Mouse (Mus musculus) frontal cortex, postnatal 36 days (tissue): ENCODE data around the gene Kel.

Experiments used
- DNase-seq, 2 experiments: peaks; one replicate each; pipeline ENCODE4 v3.0.0; 2022; ENCODE audit warnings: low spot score in 2 of 2

Kel gene

DNA sequence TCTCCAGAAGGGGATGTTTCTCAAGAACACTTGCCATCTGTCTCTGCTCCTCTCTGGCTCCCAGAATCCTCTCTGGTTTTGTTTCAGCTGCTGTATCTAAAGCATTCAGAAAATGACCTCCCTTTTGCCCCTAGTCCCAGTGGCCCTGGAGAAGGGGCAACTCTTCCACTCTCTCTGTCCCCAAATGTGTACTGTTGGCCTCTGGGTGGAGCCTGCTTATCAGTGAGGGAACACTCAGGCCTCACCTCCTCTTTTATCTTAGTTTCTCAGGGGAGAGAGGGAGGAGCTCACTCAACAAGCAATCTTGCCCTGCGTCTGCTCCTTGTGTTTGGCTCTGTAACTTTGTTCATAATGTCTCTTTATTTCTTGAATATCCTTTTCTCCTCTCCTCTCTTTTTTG lies at the start of gene Kel:
Gene Kel, minus strand, starts transcription at position 217 of the 400 bp plus-strand sequence.
- DNase-seq: no peak

DNA sequence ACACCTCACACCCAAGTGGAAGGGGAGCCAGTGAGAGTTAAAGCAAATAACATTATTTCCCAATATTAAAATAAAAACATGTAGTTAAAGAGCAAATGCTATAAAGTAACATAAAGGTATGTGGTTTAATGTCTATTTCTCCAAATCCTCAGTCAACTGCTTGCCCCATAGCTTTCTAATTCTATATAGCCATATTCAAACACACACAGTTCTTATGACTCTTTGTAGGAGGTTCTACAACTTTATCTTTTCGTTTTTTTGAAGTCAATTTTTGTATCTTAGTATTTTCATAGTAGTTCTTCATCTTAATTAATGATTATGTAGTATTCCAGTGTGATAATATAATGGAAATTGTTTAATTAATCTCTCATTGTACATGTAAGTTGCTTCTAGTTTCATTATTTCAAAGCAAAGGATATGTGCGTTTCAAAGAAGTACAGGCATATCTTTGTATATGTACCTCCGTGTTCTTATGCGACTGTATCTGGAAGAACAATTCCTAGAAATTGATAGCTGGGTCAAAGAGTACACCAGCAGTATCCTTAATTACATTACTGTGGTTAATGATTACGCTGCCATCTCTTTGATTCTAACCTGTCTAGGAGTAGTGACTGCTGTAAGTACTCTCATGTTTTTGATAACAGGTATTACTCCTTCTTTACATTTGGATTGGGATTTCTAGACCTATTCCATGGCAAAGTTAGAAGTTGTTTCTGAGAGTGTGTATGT lies 40.7 kb upstream of the Kel start:
- no peak for DNase-seq

DNA sequence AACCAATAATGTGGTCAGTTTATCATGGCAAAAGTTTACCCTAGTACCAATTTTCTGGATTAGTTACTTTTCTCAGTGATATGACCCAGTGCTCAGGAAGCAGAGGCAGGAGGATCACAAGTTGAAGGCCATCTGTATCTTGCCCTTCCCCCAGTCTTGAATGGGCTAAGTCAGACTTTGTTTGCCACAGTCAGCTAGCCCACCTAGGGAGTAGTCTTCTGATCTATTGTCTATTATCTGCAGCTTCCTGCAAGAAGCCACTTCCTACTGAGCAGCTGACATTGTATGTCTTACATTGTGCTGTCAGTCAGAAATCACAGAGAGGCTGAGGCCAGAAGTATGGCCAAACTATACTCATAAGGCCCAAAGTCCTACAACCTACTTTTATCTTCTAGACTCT lies 37.0 kb upstream of the Kel start:
- no peak for DNase-seq

DNA sequence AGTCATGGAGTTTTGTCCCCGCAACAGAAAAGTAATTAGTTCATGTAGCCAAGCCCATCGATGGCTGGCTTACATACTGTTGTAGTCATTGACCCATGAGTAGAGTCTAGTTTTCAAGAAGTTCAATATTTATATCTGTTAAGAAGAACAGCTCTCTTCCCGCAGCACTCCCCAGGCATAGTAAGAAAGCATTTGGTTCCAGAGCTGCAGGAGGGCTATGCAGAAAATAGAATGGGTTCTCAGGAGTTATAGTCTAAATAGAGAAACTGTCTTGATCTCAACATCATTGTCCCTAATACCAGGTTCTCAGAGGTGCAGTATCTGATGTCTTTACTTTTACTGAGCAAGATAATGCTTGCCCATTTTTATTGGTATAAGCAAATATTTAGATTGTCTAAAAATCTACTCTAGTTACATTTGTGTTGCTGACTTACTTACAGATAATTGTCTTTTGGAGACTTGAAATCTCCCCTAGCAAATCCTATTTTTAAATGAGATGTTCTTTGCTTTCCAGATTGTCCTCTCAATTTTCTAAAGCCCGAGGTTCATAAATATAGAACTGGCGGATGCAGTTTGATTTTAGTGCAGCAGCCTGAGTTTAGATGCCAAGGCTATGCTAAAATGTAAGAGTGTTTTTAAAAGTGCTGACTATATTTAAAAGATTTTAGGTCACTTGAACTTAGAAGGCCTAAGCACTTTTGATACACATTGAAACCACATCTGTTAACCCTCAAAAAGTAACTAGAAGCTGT lies 30.8 kb upstream of the Kel start:
- DNase-seq: peak in 1 of 2 experiments; percentile 14

DNA sequence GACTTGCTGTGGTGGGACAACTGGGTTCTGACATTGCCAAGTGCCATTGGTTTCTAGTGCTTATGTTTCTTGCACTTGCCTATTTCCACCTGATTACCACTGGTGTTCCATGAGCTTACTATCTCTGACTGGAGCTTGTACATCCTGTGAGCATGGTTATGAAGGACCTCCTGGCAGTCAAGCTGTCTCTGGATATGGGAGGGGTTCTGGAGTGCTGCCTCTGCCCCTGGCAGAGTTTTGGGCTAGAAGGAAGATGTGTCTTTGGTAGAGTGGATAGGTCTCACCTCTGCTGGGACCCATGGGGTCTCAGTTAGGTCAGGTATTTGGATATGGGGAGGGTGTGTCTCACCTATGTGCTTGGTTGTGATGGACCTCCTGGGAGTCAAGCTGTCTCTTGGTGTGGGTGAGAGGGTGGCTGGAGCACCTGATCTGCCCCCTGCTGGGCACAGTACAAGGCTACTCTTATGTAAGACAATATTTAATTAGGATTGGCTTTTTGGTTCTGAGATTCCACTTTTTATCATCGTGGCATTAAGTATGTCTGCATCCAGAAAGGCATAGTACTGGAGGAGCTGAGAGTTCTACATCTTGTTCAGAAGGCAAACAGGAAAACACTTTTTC lies 24.0 kb upstream of the Kel start:
- DNase-seq: no peak

DNA sequence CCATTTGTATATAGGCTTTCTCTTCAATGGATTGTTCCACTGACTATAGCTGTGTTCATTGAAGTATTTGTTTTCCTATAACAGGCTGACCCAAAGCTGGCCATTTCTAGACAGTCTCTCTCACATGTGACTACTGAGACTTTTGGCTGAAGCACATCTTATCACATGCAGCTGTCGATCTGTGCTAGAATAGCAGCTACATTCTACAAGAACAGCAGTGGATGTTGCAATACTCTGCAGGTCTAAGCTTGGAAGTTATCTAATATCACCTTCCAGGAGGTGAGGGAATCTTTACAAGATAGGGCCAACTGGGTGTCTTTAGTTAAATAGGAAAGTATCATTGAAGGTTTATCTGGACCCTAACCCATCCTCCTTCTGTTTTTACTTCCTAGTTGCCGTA lies 17.3 kb upstream of the Kel start:
- no peak for DNase-seq

DNA sequence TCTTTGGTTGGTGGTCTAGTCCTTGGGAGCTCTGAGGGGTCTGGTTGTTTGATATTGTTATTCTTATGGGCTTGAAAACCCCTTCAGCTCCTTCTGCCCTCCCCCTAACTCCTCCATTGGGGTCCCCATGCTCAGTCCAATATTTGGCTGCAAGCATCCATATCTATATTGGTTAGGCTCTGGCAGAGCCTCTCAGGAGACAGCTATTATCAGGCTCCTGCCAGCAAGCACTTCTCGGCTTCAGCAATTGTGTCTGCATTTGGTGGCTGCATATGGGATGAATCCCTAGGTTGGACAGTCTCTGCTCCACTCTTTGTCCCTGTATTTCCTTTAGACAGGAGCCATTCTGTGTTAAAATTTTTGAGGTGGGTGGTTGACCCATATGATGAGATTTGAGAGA lies 6.1 kb upstream of the Kel start:
- DNase-seq: no peak

DNA sequence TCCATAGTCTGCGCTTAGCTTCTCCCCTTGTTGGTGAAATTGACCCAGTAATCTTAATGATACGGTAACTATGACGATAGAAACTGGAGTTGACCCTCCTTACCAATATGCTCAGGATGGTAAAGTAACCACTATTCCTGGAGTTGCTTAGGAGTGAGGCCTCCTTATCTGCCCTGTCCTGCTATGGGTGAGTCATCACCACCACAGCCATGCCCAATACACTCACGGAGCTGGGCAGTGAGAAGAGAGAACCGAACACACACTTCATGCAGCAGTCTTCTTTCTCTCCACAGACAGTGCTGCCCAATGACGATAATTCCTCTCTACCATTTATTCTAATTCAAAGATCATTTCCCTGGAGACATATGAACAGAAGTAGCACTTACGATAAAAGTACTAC lies 2.1 kb upstream of the Kel start:
- no peak for DNase-seq

DNA sequence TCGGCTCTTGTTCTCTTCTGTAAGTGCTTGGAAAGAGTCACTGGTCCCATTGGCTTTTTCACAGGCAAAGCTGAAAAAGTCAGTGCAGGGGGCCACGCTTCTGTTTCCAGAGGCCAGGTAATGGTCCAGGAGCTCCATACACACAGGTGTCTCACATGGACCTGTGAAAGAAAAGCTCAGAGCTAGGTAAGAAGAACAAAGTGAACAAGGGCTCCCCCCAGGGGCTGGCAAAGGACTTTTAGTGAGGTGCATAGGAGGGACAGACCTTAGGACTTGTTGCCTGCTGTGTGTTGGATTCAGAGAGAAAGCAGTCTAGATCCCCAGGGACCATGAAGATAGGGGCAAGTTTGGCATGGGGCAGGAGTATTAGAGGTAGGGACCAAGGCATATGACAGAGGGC lies 1.2 kb downstream of the Kel start:
- no peak for DNase-seq

DNA sequence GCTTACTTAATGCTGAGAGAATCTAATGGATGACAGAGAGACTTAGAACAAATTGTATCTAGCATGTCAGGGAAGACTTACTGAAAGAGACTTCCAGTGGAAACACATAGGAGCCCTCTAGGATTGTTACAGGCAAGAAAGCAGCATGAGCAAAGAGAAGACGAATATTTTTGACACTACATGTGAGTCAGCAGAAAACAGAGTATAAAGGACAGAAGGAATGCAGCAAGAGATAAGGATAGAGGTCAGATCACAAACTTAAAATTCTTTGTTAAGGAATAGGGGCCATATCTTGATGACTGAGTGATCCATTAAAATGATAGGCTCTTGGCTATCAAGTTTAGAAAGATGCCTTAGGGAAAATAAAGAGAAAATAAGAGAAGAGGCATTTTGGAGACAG lies 2.9 kb downstream of the Kel start:
- no peak for DNase-seq

DNA sequence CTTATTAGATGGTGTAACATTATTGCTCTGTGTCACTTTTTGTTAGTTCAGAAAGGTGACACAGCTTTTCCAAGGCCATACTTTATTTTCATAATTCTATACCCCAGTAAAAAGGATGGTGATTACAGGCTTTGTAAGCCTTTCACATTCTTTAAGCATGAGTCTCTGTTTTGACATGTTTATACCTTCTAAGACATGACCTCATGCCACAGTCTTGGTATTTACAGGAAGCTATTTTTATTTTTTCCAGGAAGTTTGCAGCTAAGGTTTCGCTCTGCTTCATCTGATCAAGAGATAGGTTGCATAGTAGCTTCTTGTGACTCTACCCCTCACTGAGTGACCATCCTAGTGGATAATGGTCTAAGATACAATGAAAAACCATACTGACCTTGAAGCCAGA lies 9.7 kb downstream of the Kel start:
- DNase-seq: no peak

DNA sequence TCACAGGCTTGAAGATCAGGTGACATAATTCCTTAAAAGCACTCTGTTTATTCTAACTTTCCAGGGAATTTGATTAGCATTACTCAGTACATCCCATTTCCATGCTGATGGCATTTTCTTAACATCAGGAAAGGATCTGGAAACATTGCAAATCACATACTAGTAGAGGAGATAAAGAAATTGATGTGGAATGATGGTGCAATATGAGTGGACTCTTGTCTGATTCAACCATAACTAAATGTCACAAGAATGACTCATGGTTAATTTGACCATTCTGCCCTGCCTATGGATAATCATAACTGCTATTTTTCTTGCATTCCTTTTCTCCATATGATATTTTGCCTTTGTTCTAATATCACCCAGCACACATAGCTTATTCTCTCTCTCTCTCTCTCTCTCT lies 11.9 kb downstream of the Kel start:
- no peak for DNase-seq

DNA sequence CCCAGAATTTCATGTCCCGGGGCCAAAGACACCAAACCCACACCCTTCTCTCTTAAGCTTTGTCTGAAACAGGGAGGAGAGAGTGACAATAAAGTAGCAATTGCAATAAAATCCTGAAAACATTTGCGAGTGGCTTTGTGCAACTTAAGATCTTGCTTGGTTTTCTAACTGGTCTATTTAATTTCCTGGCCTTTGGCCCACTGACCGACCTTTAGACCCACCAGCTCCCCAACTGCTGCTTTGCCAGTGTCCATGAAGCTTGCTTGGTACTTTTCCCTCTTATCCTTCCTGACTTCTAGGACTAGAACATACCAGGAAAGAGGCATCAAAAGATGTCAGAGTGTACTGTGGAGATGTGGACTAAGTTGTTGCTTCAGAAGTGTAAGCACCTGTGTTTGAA lies 18.5 kb downstream of the Kel start:
- DNase-seq: no peak

DNA sequence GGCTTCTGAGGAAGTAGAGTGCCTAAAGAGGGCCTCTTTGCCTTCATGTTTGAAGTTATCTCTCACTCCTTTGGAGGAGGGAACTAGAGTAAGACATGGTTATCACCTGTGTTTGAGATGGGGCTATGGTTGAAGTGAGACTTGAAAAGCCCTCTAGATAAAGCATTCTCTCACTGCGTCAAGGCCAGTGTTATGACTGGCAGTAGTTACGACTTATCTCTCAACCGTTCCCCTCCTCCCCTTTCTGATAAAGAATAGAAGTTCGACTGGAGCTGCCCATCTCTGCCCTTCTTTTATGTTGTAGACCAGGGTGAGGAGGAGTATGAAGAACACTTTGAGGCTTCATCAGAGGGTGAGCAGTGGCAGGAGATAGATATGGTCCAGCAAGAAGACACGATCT lies 19.2 kb downstream of the Kel start:
- DNase-seq: no peak

DNA sequence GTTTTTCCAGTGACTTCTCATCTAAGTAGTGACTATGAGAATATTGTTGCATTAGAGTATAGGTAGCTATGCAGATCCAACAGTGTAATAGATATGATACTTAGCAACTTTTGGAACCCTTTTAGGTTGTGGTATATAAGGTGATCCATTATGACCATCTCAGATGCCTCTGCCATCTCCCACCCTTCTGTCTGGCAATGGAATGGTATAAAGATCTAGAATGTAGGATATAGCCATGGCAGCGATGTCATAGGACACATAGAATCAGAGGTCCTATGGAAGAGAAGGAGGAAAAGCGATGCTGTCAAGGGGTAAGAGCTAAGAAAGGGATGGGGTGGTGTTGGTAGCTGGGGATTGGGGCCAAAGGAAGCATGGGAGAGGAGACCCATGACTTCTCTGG lies 20.0 kb downstream of the Kel start, which contains the start of gene Llcfc1:
Gene Llcfc1, plus strand, starts transcription at position 301 of the 400 bp plus-strand sequence.
- DNase-seq: no peak

DNA sequence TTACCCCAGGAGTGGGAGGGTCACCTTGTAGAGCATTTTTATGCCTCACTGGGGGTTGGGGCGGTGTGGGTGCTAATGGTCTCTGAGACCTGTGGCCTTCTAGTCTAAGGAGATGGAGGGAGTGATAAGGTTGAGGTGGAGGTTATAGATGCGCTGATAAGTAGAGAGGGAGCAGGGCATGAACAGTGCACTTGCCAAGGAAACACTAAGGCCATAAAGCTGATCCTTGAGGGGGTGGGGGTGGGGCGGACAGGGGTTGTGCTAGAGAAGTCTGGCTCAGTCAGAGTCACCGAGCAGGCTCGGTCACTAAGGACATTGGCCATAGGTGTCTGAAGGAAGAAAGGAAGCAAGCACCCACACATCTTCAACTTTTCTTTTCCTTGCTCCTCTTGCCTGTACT lies 22.5 kb downstream of the Kel start:
- no peak for DNase-seq

DNA sequence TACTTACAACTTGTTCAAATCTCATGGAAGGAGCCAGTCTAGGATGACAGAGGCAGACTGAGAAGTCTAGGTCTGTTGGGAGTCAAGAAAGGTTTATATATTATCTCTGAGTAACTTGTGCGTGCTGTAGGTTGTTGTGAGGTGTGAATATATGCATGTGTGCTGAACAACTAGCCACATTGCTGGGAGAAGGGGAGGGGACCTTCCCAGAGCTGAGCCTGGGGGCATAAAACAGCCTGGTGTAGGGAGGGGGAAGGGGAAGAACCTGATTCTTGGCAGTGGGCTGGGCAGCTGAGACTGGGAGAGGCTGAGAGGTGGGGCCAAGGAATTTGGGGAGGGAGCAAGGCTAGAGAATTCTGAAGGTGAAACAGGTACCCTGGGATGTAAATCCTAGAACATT lies 23.5 kb downstream of the Kel start, which contains the start of gene Trpv5:
Gene Trpv5, minus strand, starts transcription at position 101 of the 400 bp plus-strand sequence.
- DNase-seq: no peak

DNA sequence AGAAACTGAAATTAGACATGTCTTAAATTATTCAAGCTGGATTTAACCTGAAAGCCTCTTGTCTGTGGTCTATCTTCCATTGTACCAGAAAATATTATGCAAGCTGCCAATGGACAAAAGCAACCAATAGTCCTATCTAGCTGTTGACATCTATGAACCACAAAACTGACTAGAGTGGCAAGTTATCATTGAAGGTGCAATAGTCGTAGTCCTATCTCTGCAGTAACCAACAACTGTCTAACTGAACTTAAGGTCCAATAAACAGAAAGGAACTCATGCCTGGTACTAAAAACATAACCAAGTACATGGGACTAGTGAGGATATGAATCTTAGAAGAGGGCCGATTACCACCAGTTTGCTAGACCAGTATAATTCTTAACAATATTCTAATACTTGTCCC lies 27.6 kb downstream of the Kel start:
- no peak for DNase-seq

DNA sequence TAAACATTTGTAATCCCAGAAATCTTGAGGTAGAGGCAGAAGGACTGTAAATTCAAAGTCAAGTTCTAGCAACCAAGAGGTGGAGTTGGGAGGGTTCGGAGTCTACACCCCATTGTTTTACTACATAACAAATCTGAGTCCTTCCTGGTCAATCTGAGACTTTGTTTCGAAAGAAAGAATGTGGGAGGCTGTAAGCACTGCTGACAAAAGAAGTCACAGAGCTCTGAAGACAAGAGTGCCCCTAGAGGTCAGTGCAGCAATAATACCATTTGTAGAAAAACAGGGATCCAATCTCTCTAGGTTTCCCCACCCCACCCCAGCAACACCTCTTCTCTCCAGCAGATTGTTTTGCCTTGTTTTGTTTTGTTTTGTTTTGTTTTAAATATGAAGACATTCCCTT lies 41.8 kb downstream of the Kel start:
- DNase-seq: no peak

DNA sequence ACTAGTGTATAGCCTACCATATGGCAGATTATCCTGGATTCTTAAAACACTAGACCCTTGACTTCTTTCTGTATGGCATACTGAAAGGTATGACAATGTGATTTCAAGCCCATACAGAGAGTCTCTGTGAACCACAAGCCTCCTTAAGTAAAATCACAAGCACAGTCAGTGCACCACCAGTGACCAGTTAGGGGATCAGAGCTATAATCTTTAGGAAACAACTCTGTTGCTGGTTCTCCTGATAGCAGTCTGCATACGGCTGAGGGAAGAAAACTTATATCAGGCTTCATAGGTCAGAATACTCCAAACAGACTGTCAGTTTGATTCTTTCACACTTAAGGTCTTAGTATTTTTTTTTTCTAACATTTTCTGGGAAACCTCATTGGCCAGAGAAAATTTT lies 45.7 kb downstream of the Kel start:
- no peak for DNase-seq

DNA sequence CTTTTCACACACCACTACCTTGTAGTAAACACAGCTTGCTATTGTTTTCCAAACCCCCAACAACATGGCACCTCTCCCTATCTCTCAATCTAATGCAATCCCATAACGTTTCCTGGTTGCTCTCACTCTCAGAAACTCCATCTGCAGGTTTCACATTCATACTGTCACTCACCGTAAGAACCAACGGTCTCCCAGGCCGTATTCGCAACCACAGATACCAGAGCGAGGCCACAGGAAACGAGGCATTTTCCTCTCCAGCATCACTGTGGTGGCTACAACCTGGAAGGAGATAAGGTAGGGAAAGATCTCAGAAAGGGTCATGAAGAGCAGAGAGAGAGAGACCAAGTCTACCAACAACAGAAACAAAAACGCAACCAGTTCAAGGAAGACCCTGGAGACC lies 49.5 kb downstream of the Kel start:
- DNase-seq: no peak

DNA sequence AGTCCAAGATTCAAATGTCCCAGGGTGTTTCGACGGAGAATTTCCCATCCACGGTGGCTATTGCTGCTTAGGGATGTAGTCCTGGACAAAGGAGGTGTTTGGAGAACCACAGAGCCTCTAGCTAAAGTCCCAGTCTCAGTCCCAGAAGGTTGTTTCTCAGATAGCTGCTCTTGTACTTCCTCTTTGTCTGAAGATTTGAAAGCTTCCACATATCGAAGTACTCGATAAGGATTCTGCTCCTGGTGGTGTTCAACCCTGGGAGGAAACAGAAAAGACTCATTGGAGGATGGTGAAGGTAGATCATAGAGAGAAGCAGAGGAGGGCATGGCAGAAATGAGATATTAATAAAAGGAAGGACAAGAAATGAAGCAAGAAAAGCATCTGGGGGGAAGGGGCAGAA lies 51.0 kb downstream of the Kel start:
- DNase-seq: no peak

DNA sequence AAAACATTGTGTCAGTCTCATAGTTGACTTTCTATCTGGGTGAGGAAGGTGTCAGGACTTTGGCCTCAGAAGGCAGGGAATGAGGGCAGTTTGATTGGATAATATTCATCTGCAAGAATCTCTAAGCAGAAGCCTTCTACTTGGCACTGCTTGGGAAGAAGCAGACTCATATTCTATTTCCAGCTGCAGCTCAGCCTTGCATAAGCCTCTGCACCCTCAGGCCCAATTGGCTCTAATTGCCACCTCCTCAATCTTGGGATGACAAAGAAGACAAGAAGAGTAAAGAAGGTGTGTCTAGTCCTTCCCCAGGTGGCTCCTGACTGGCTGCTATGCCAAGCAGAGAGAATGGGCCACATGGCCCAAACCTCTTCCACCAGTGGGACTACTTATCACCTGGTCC lies 57.5 kb downstream of the Kel start:
- no peak for DNase-seq
